Mouse (Mus musculus) gonadal fat pad, adult 2 months (tissue): ENCODE results near the gene Zbtb32. TPM values are rescaled to one million over a fixed set of nuclear protein-coding genes. Genes with fewer than 3 reads are reported as not detected.

Source experiments
- DNase-seq: peaks from one replicate; pipeline ENCODE4 v3.0.0-alpha.2; 2012; ENCODE audit warnings: low read depth
- polyA plus RNA-seq: library from polyadenylated mRNA; depleted of rRNA; stranded (reverse); fragments of >200 nt; gene quantifications from 2 replicates; pipeline ENCODE4 v1.2.3, GENCODE M21; 2012

The Zbtb32 gene
- polyA plus RNA-seq, 1 experiment, result 2.1 TPM

- no peak for DNase-seq
Observed at GRCm38 (mm10) chr7:30567555-30567954, 31.2 kb downstream of the Zbtb32 start.

- no peak for DNase-seq
Observed at GRCm38 (mm10) chr7:30566033-30566432, 32.7 kb downstream of the Zbtb32 start.

- DNase-seq, result no peak
Observed at GRCm38 (mm10) chr7:30564970-30565571, 33.6 kb downstream of the Zbtb32 start, which contains the start of gene Igflr1. Gene Igflr1, plus strand, starts transcription at chr7:30565427.

GRCm38 (mm10) chr7:30563906-30564280, 34.8 kb downstream of the Zbtb32 start:
- no peak for DNase-seq

- peak; percentile 80 for DNase-seq
Observed at GRCm38 (mm10) chr7:30563117-30563905, 35.4 kb downstream of the Zbtb32 start, which contains the start of the genes U2af1l4, Gm49396 and Psenen. Gene U2af1l4, plus strand, starts transcription at chr7:30563301. Gene Gm49396, plus strand, starts transcription at chr7:30563344. Gene Psenen, minus strand, starts transcription at chr7:30563627.

- no peak for DNase-seq
Observed at GRCm38 (mm10) chr7:30562526-30563116, 36.1 kb downstream of the Zbtb32 start.

GRCm38 (mm10) chr7:30560296-30560695, 38.4 kb downstream of the Zbtb32 start:
- no peak for DNase-seq

- DNase-seq, result peak; percentile 91
Observed at GRCm38 (mm10) chr7:30559443-30559954, 39.2 kb downstream of the Zbtb32 start, which contains the start of gene Lin37. Gene Lin37, minus strand, starts transcription at chr7:30559838.

GRCm38 (mm10) chr7:30558656-30559442, 39.9 kb downstream of the Zbtb32 start:
- no peak for DNase-seq

GRCm38 (mm10) chr7:30557901-30558514, 40.7 kb downstream of the Zbtb32 start:
- no peak for DNase-seq

- DNase-seq, result no peak
Observed at GRCm38 (mm10) chr7:30556894-30557536, 41.7 kb downstream of the Zbtb32 start.

GRCm38 (mm10) chr7:30553810-30554584, 44.7 kb downstream of the Zbtb32 start:
- no peak for DNase-seq

- DNase-seq, result no peak
Observed at GRCm38 (mm10) chr7:30553021-30553589, 45.6 kb downstream of the Zbtb32 start.

- peak; percentile 96 for DNase-seq
Observed at GRCm38 (mm10) chr7:30552102-30553020, 46.3 kb downstream of the Zbtb32 start, which contains the start of the genes Hspb6 and Proser3. Gene Hspb6, plus strand, starts transcription at chr7:30552178. Gene Proser3, minus strand, starts transcription at chr7:30552299.

- DNase-seq, result peak; percentile 60
Observed at GRCm38 (mm10) chr7:30551445-30552101, 47.1 kb downstream of the Zbtb32 start.

- DNase-seq, result no peak
Observed at GRCm38 (mm10) chr7:30550603-30551002, 48.1 kb downstream of the Zbtb32 start.

GRCm38 (mm10) chr7:30549880-30550279, 48.8 kb downstream of the Zbtb32 start:
- no peak for DNase-seq

GRCm38 (mm10) chr7:30544327-30544726, 54.4 kb downstream of the Zbtb32 start:
- no peak for DNase-seq
